In genomic region chr2:94590494-94590893, GRCm38 (mm10) we compare ENCODE assay signal across 20 mouse cellular contexts.
A peak's percentile ranks its signal among the peaks of the same experiment; 100 is the strongest.
DNase-seq lines count a peak whose midpoint lies in the region; ATAC-seq and TF ChIP-seq lines count a peak whose summit lies in the region.
"Had no signal": no experiment of that assay in that cellular context is flagged by ENCODE, and none has a peak within 500 bp of the region (broad histone marks: within the 10 kb centered on the region; RNA-seq: fewer than 3 reads in every experiment).

No protein-coding gene starts in this region.

- no peaks in the 10 kb centered on the region; a peak in 1 of 4 replicates for H3K4me1 ChIP-seq in ES-E14 (ENCODE audit: control insufficient read depth in 2 of 2, insufficient read depth in 2 of 2, low read length in 2 of 2, poor library complexity in 1 of 2)
- no peaks in the 10 kb centered on the region for H3K4me1 ChIP-seq in kidney, embryonic 16.5 days (ENCODE audit: insufficient read depth, low read length)
- H3K4me1 ChIP-seq: embryonic facial prominence, embryonic 10.5 days; embryonic facial prominence, embryonic 12.5 days; forebrain, embryonic 13.5 days; forebrain, embryonic 15.5 days had no signal

- H3K4me3 ChIP-seq in ES-E14 (ENCODE audit: insufficient read depth in 1 of 2, low read depth in 1 of 2, low read length in 2 of 2, poor library complexity in 1 of 2, severe bottlenecking in 1 of 2), result no peak overlapping the region
- H3K4me3 ChIP-seq in kidney, embryonic 16.5 days (ENCODE audit: low read length), result no peak overlapping the region
- H3K4me3 ChIP-seq: embryonic facial prominence, embryonic 10.5 days; embryonic facial prominence, embryonic 12.5 days; forebrain, embryonic 13.5 days; forebrain, embryonic 15.5 days had no signal

- H3K36me3 ChIP-seq in ES-E14 (ENCODE audit: control insufficient read depth, insufficient read depth, low read length, poor library complexity, severe bottlenecking), result no peaks in the 10 kb centered on the region
- H3K36me3 ChIP-seq in kidney, embryonic 16.5 days (ENCODE audit: insufficient read depth, low read length), result no peaks in the 10 kb centered on the region
- H3K36me3 ChIP-seq: embryonic facial prominence, embryonic 10.5 days; embryonic facial prominence, embryonic 12.5 days; forebrain, embryonic 15.5 days had no signal

- no peak overlapping the region for H3K4me2 ChIP-seq in kidney, embryonic 16.5 days (replicated peaks; ENCODE audit: low read depth, low read length)
- H3K4me2 ChIP-seq: embryonic facial prominence, embryonic 12.5 days; forebrain, embryonic 13.5 days; forebrain, embryonic 15.5 days had no signal

- no peak for ATAC-seq in kidney, embryonic 16.5 days (ENCODE audit: low FRiP score, low TSS enrichment)
- ATAC-seq: activated CD4-positive, CD25-positive, alpha-beta regulatory T cell, adult 4 months; forebrain, embryonic 13.5 days; forebrain, embryonic 15.5 days; forebrain, postnatal 0 days had no signal

- no peaks in the 10 kb centered on the region for H3K9me3 ChIP-seq in ES-E14 (ENCODE audit: control insufficient read depth, insufficient read depth, low read depth, low read length)
- no peaks in the 10 kb centered on the region for H3K9me3 ChIP-seq in kidney, embryonic 16.5 days (ENCODE audit: low read length)
- H3K9me3 ChIP-seq: embryonic facial prominence, embryonic 10.5 days; embryonic facial prominence, embryonic 12.5 days; forebrain, embryonic 15.5 days had no signal

- no peak overlapping the region for H3K9ac ChIP-seq in ES-E14 (ENCODE audit: insufficient read depth, low read depth, low read length, poor library complexity, severe bottlenecking)
- no peak overlapping the region for H3K9ac ChIP-seq in kidney, embryonic 16.5 days (replicated peaks; ENCODE audit: low read length)
- H3K9ac ChIP-seq: embryonic facial prominence, embryonic 12.5 days; forebrain, embryonic 13.5 days; forebrain, embryonic 15.5 days; forebrain, postnatal 0 days had no signal

- H3K27ac ChIP-seq in ES-E14 (ENCODE audit: insufficient read depth, low read depth, low read length, poor library complexity, severe bottlenecking), result no peak overlapping the region
- no peak overlapping the region for H3K27ac ChIP-seq in kidney, embryonic 16.5 days (ENCODE audit: low read length)
- H3K27ac ChIP-seq: embryonic facial prominence, embryonic 10.5 days; embryonic facial prominence, embryonic 12.5 days; forebrain, embryonic 13.5 days; forebrain, embryonic 15.5 days had no signal

- in situ Hi-C loops in ES-E14 (cut with MboI; ENCODE audit: low sequenced_read_pairs in 2 of 2, unreplicated experiment in 2 of 2), result no loop called here

- peak; percentile 70 for DNase-seq in ES-CJ7 (ENCODE audit: low read depth, low spot score)
- peak; percentile 40 for DNase-seq in ES-E14 (ENCODE audit: low read depth, low spot score)
- DNase-seq in WW6 (ENCODE audit: low read depth, low spot score), result peak; percentile 20
- no peak for DNase-seq in retina, embryonic 14.5 days (ENCODE audit: low spot score)
- no peak for DNase-seq in thymus, postnatal 4 days
- DNase-seq: adrenal gland, adult 8-10 months; adrenal gland, postnatal 14 days; adrenal gland, postnatal 36 days; cerebellum, adult 11-12 months; cerebellum, adult 2 months; cerebellum, adult 9-10 months; cerebellum, postnatal 10 days; cerebellum, postnatal 25 days; forebrain, postnatal 0 days had no signal

- WGBS in kidney, embryonic 16.5 days, result 77% methylated on average over 6 of the region's 6 CpGs

- H3K27me3 ChIP-seq in kidney, embryonic 16.5 days (ENCODE audit: insufficient read depth, low read length), result no peaks in the 10 kb centered on the region
- H3K27me3 ChIP-seq: embryonic facial prominence, embryonic 12.5 days; forebrain, embryonic 13.5 days; forebrain, embryonic 15.5 days had no signal

TF ChIP-seq in ES-E14, 5 proteins besides CTCF, POLR2A, EP300 and RAD21:
- TF ChIP-seq MAFK (IDR thresholded peaks at IDR 0.05; ENCODE audit: insufficient read depth, low read depth, low read length) (no peak), CHD2 (IDR thresholded peaks at IDR 0.05; ENCODE audit: low read depth, low read length) (no peak), ZC3H11A (IDR thresholded peaks at IDR 0.05; ENCODE audit: borderline replicate concordance, low read depth, low read length) (no peak), ZNF384 (IDR thresholded peaks at IDR 0.05; ENCODE audit: low read depth, low read length) (no peak), HCFC1 (IDR thresholded peaks at IDR 0.05; ENCODE audit: borderline replicate concordance, insufficient read depth, low read length) (no peak)

Comparison
In these comparisons a context has a peak if more than half of its experiments do, and no peak if none do; other contexts are left out.
1. DNase-seq: peak in ES-CJ7 (single experiment), ES-E14 (single experiment) and WW6 (single experiment); none in retina, embryonic 14.5 days (single experiment) and thymus, postnatal 4 days (single experiment).